Mouse (Mus musculus) spleen, adult 2 months (tissue): Measurements from ENCODE around the gene Hist1h2bg.

Experiments used
- CTCF ChIP-seq: fragments of 200-500 bp; IDR thresholded peaks from 2 replicates; pipeline ENCODE4 v1.5.1; 2011; ENCODE audit warnings: mild to moderate bottlenecking, inconsistent platforms; ENCODE audit not compliant: insufficient read depth, insufficient read length, insufficient replicate concordance; ENCODE audit errors: extremely low read depth
- POLR2A ChIP-seq: fragments of 200-500 bp; IDR thresholded peaks from 2 replicates; pipeline ENCODE4 v1.6.1; 2011; ENCODE audit warnings: low read depth, low read length, inconsistent platforms

DNA sequence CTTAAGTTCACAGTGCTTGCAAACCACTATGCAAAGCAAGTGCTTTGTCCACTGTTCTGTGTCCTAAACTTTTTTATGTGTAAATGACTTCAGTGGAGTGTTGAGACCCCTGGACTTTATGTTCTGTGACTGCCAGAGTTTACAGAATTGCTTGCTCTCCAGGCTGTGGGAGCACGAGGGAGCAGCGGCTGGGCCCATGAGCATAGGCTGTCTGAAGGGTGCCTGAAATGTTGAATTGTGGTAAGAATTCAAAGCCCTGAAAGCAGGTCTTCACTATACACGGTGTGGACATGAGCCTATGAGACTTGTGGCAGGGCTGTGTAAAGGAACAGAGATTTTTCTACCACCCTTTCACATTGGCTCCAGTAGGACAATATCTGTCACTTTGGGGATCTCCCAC lies 40.4 kb downstream of the Hist1h2bg start:
- TF ChIP-seq POLR2A (no peak), CTCF (no peak)
